Comparison of ENCODE assay signal across 9 mouse cellular contexts in genomic region chr2:27770205-27770604, GRCm38 (mm10).
DNase-seq lines count a peak whose midpoint lies in the region; ATAC-seq and TF ChIP-seq lines count a peak whose summit lies in the region.
"Had no signal": no experiment of that assay in that cellular context is flagged by ENCODE, and none has a peak within 500 bp of the region (broad histone marks: within the 10 kb centered on the region; RNA-seq: fewer than 3 reads in every experiment).

No protein-coding gene starts in this region.

- peaks cover 6% of the 10 kb centered on the region; the same call in 1 of the 2 replicates for H3K27me3 ChIP-seq in heart, embryonic 12.5 days (replicated peaks)
- peaks cover 86% of the 10 kb centered on the region for H3K27me3 ChIP-seq in CH12.LX (replicated peaks)
- H3K27me3 ChIP-seq in forebrain, embryonic 14.5 days (replicated peaks; ENCODE audit: control insufficient read depth, insufficient read depth, low read length), result no peaks in the 10 kb centered on the region
- H3K27me3 ChIP-seq in limb, embryonic 13.5 days, result no peaks in the 10 kb centered on the region
- H3K27me3 ChIP-seq: lung, embryonic 15.5 days had no signal

- peaks cover 41% of the 10 kb centered on the region for H3K4me1 ChIP-seq in heart, embryonic 12.5 days (replicated peaks)
- H3K4me1 ChIP-seq in CH12.LX (ENCODE audit: control insufficient read depth in 1 of 2, insufficient read depth in 2 of 2), result no peaks in the 10 kb centered on the region
- H3K4me1 ChIP-seq in forebrain, embryonic 14.5 days (ENCODE audit: control insufficient read depth, insufficient read depth, low read length), result no peaks in the 10 kb centered on the region
- H3K4me1 ChIP-seq in limb, embryonic 13.5 days, result peaks cover 56% of the 10 kb centered on the region

- TF ChIP-seq CTCF in CH12.LX (conservative IDR thresholded peaks at IDR 0.05 in 1 of 2, IDR thresholded peaks at IDR 0.05 in 1 of 2; ENCODE audit: low read depth in 2 of 2, low read length in 2 of 2), result peak; percentile 37 to 76; a peak in 3 of 4 replicates

- H3K36me3 ChIP-seq in heart, embryonic 12.5 days, result no peaks in the 10 kb centered on the region
- no peaks in the 10 kb centered on the region for H3K36me3 ChIP-seq in CH12.LX (replicated peaks in 1 of 2; ENCODE audit: control insufficient read depth in 1 of 2, insufficient read depth in 1 of 2, low read length in 1 of 2)
- no peaks in the 10 kb centered on the region for H3K36me3 ChIP-seq in forebrain, embryonic 14.5 days (ENCODE audit: control insufficient read depth, insufficient read depth, low read length)
- H3K36me3 ChIP-seq in limb, embryonic 13.5 days, result no peaks in the 10 kb centered on the region
- H3K36me3 ChIP-seq: lung, embryonic 15.5 days had no signal

- dilution Hi-C loops in CH12.LX (cut with MboI; ENCODE audit: extremely low pct_ligation_motif_present, extremely low pct_unique_long_range_greater_than_20kb, low sequenced_read_pairs), result no loop called here

- no peak for TF ChIP-seq POLR2A in CH12.LX (IDR thresholded peaks at IDR 0.05; ENCODE audit: low read depth, low read length)

- no peak overlapping the region for H3K4me2 ChIP-seq in heart, embryonic 12.5 days
- H3K4me2 ChIP-seq in CH12.LX (ENCODE audit: insufficient read depth, low read depth, poor library complexity, severe bottlenecking), result no peak overlapping the region
- H3K4me2 ChIP-seq in forebrain, embryonic 14.5 days (ENCODE audit: low read length), result no peak overlapping the region
- no peak overlapping the region for H3K4me2 ChIP-seq in limb, embryonic 13.5 days (replicated peaks)
- H3K4me2 ChIP-seq: lung, embryonic 15.5 days had no signal

- 0% methylated on average over 4 of the region's 4 CpGs for WGBS in heart, embryonic 12.5 days
- WGBS in forebrain, embryonic 14.5 days, result 8% methylated on average over 4 of the region's 4 CpGs
- 2% methylated on average over 4 of the region's 4 CpGs for WGBS in limb, embryonic 13.5 days

- no peaks in the 10 kb centered on the region for H3K9me3 ChIP-seq in heart, embryonic 12.5 days (replicated peaks)
- no peaks in the 10 kb centered on the region for H3K9me3 ChIP-seq in CH12.LX (replicated peaks; ENCODE audit: low read length)
- H3K9me3 ChIP-seq in forebrain, embryonic 14.5 days (replicated peaks; ENCODE audit: control insufficient read depth, low read length), result no peaks in the 10 kb centered on the region
- no peaks in the 10 kb centered on the region for H3K9me3 ChIP-seq in limb, embryonic 13.5 days
- H3K9me3 ChIP-seq: lung, embryonic 15.5 days had no signal

- H3K9ac ChIP-seq in heart, embryonic 12.5 days, result no peak overlapping the region
- H3K9ac ChIP-seq in CH12.LX (ENCODE audit: insufficient read depth, low read depth), result no peak overlapping the region
- no peak overlapping the region for H3K9ac ChIP-seq in forebrain, embryonic 14.5 days (ENCODE audit: low read length)
- peak overlapping the region; percentile 45; the same call in 1 of the 2 replicates for H3K9ac ChIP-seq in limb, embryonic 13.5 days
- H3K9ac ChIP-seq: lung, embryonic 15.5 days had no signal

- DNase-seq in heart, postnatal 4 days, result peak; percentile 73
- DNase-seq in CH12.LX (ENCODE audit: extremely low read depth), result peak; percentile 61
- peak; percentile 88 for DNase-seq in brain, adult 2 months (ENCODE audit: low read depth, low spot score)
- DNase-seq in forebrain, embryonic 14.5 days (ENCODE audit: low spot score), result peak; percentile 81
- peak; percentile 81 for DNase-seq in retina, embryonic 14.5 days (ENCODE audit: low spot score)
- no peak for DNase-seq in ovary, postnatal 14 days (ENCODE audit: low spot score)

- peak; percentile 69 for TF ChIP-seq RAD21 in CH12.LX (IDR thresholded peaks at IDR 0.05; ENCODE audit: low read depth, low read length)

- H3K27ac ChIP-seq in heart, embryonic 12.5 days (ENCODE audit: poor library complexity, severe bottlenecking), result no peak overlapping the region
- H3K27ac ChIP-seq in CH12.LX (ENCODE audit: insufficient read depth, low read depth), result no peak overlapping the region
- H3K27ac ChIP-seq in forebrain, embryonic 14.5 days (ENCODE audit: low read depth, low read length), result no peak overlapping the region
- H3K27ac ChIP-seq in limb, embryonic 13.5 days, result no peak overlapping the region
- H3K27ac ChIP-seq: lung, embryonic 15.5 days had no signal

- H3K4me3 ChIP-seq in heart, embryonic 12.5 days, result no peak overlapping the region
- no peak overlapping the region for H3K4me3 ChIP-seq in CH12.LX (replicated peaks in 1 of 3; ENCODE audit: low read depth in 2 of 3, low read length in 2 of 3, poor library complexity in 1 of 3)
- no peak overlapping the region for H3K4me3 ChIP-seq in forebrain, embryonic 14.5 days (ENCODE audit: low read depth, low read length)
- no peak overlapping the region for H3K4me3 ChIP-seq in limb, embryonic 13.5 days
- H3K4me3 ChIP-seq: lung, embryonic 15.5 days had no signal

- no peak for TF ChIP-seq EP300 in CH12.LX (IDR thresholded peaks at IDR 0.05; ENCODE audit: low read length)

- H3K79me2 ChIP-seq in CH12.LX (replicated peaks; ENCODE audit: control insufficient read depth, extremely low read depth, insufficient read depth, poor library complexity, severe bottlenecking), result no peaks in the 10 kb centered on the region

- ATAC-seq in heart, embryonic 12.5 days (ENCODE audit: insufficient number of reproducible peaks, low FRiP score), result no peak
- ATAC-seq in forebrain, embryonic 14.5 days, result 0 out of 2 replicates have a peak, but pooled peaks have one; percentile 37
- ATAC-seq in limb, embryonic 13.5 days (ENCODE audit: low FRiP score, low read depth), result no peak

- in situ Hi-C loops in CH12.LX (cut with MboI; ENCODE audit: low pct_ligation_motif_present, low pct_unique_long_range_greater_than_20kb, low sequenced_read_pairs), result loop anchor here (10.0 kb wide), 1 partner anchor 205 kb away; no protein-coding TSS in a partner anchor

TF ChIP-seq in CH12.LX, 34 proteins besides CTCF, POLR2A, EP300 and RAD21:
- TF ChIP-seq SMC3 (IDR thresholded peaks at IDR 0.05; ENCODE audit: low read depth, low read length), result peak; percentile 48
- no peak for TF ChIP-seq MXI1 (IDR thresholded peaks at IDR 0.05; ENCODE audit: low read depth, low read length)
- TF ChIP-seq TBP (conservative IDR thresholded peaks at IDR 0.05; ENCODE audit: low read depth, low read length), result no peak
